Mouse (Mus musculus): ENCODE data around the gene Cgnl1. TPM values are rescaled to one million over a fixed set of nuclear protein-coding genes. Genes with fewer than 3 reads are reported as not detected.
A peak's percentile ranks its signal among the peaks of the same experiment; 100 is the strongest.

Cgnl1 gene
- total and polyA plus RNA-seq, 2 experiments, result 16.3 to 25.0 TPM

DNA sequence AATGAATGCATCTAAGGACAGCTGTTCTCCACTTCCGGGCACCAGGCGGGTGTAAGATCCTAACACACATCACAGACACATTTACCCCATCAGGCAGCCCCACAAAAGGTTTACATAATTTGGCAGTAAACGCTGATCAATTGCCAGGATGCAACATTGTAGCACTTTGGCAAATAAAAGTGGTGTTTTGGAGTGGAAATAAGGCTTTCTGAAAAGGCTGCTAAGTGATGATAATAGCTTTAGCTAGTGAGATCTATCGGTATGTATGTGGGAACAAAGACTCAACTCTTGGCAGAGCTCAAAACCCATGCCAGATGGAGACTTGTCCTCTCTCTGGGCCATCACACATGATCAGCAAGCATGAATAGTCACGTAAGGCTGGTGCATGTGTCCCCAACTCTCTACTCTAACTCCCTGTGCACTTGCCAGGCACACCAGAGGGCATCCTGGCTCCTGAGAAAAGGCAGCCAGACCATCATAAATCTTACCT lies 42.5 kb downstream of the Cgnl1 start:
- Histone ChIP-seq H3K9ac (ENCODE audit: low read depth, low read length) (no peak overlapping the region), H3K36me3 (ENCODE audit: control insufficient read depth, insufficient read depth, low read length) (peaks cover 6% of the 10 kb centered on the region; the same call in 1 of the 2 replicates), H3K4me3 (ENCODE audit: insufficient read depth, low read depth, low read length) (no peak overlapping the region), H3K27me3 (ENCODE audit: control insufficient read depth, insufficient read depth, low read length) (no peaks in the 10 kb centered on the region), H3K79me2 (ENCODE audit: control insufficient read depth, insufficient read depth, low read length) (peaks cover 36% of the 10 kb centered on the region), H3K4me1 (ENCODE audit: control insufficient read depth, insufficient read depth, low read length) (peaks cover 24% of the 10 kb centered on the region), H3K27ac (replicated peaks; ENCODE audit: insufficient read depth, low read depth, low read length) (no peak overlapping the region)
- no peak for TF ChIP-seq POLR2A (IDR thresholded peaks at IDR 0.05; ENCODE audit: extremely low read depth, insufficient read depth, low read length)
- no peak for TF ChIP-seq CTCF (IDR thresholded peaks at IDR 0.05; ENCODE audit: low read depth, low read length)
- peak; percentile 51 for DNase-seq (ENCODE audit: extremely low read depth, low read depth, low spot score)
- 46% methylated on average over 5 of the region's 5 CpGs for WGBS

DNA sequence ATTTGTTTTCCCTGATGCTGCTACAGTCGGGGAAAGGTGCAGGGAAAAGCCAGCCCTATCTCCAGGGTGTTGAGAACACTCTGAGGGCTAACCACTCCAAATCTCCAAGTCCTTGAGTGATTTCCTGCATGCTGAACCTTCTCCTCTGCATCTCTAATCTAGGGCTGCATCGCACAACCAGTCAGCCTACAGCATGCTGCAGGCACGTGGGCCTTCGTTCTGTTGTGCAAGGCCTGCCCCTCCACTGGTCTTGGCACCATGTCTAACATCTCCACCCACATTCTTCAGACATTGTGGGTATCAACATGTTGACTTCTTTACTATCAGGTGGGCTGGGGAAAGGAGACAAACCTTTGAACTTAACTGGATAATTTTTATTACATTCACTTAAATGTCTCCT lies 44.2 kb downstream of the Cgnl1 start:
- no peaks in the 10 kb centered on the region for H3K27me3 ChIP-seq (ENCODE audit: control insufficient read depth, insufficient read depth, low read length)
- DNase-seq (ENCODE audit: extremely low read depth, low read depth, low spot score), result peak; percentile 61
- H3K27ac ChIP-seq (replicated peaks; ENCODE audit: insufficient read depth, low read depth, low read length), result peak overlapping the region; percentile 86
- 35% methylated on average over 4 of the region's 4 CpGs for WGBS
- no peak overlapping the region for H3K4me3 ChIP-seq (ENCODE audit: insufficient read depth, low read depth, low read length)
- no peak overlapping the region for H3K9ac ChIP-seq (ENCODE audit: low read depth, low read length)
- TF ChIP-seq POLR2A (IDR thresholded peaks at IDR 0.05; ENCODE audit: extremely low read depth, insufficient read depth, low read length), result no peak
- TF ChIP-seq CTCF (IDR thresholded peaks at IDR 0.05; ENCODE audit: low read depth, low read length), result no peak
- peaks cover 19% of the 10 kb centered on the region for H3K4me1 ChIP-seq (ENCODE audit: control insufficient read depth, insufficient read depth, low read length)
- H3K79me2 ChIP-seq (ENCODE audit: control insufficient read depth, insufficient read depth, low read length), result peaks cover 32% of the 10 kb centered on the region; the same call in 1 of the 2 replicates
- H3K36me3 ChIP-seq (ENCODE audit: control insufficient read depth, insufficient read depth, low read length), result peaks cover 8% of the 10 kb centered on the region; the same call in 1 of the 2 replicates

DNA sequence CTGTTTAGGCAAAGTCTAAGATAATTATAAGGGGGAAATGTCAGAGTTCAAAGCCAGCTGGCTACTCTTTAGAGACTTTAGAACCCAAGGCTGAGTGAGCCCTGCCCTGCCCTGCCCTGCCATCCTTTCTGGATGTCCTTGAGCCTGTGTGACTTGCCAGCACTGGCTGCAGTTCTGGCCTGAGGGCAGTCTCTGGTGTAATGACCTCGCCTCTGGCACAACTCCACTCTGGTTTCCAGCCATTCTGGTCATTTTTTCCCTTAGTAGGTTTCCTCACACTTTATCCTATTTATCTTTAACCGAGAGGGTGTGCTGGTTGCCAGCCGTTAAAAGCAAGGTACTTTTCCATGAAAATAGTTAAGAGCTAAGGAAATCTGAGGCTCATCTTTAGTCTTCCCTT lies 45.3 kb downstream of the Cgnl1 start:
- Histone ChIP-seq H3K27me3 (ENCODE audit: control insufficient read depth, insufficient read depth, low read length) (no peaks in the 10 kb centered on the region), H3K79me2 (ENCODE audit: control insufficient read depth, insufficient read depth, low read length) (peaks cover 24% of the 10 kb centered on the region; the same call in 1 of the 2 replicates), H3K4me3 (ENCODE audit: insufficient read depth, low read depth, low read length) (no peak overlapping the region), H3K36me3 (ENCODE audit: control insufficient read depth, insufficient read depth, low read length) (peaks cover 12% of the 10 kb centered on the region; the same call in 1 of the 2 replicates), H3K27ac (replicated peaks; ENCODE audit: insufficient read depth, low read depth, low read length) (peak overlapping the region; percentile 86), H3K9ac (ENCODE audit: low read depth, low read length) (no peak overlapping the region), H3K4me1 (ENCODE audit: control insufficient read depth, insufficient read depth, low read length) (peaks cover 16% of the 10 kb centered on the region)
- 18% methylated on average over 3 of the region's 3 CpGs for WGBS
- TF ChIP-seq POLR2A (IDR thresholded peaks at IDR 0.05; ENCODE audit: extremely low read depth, insufficient read depth, low read length) (no peak), CTCF (IDR thresholded peaks at IDR 0.05; ENCODE audit: low read depth, low read length) (no peak)
- peak; percentile 98 for DNase-seq (ENCODE audit: extremely low read depth, low read depth, low spot score)

DNA sequence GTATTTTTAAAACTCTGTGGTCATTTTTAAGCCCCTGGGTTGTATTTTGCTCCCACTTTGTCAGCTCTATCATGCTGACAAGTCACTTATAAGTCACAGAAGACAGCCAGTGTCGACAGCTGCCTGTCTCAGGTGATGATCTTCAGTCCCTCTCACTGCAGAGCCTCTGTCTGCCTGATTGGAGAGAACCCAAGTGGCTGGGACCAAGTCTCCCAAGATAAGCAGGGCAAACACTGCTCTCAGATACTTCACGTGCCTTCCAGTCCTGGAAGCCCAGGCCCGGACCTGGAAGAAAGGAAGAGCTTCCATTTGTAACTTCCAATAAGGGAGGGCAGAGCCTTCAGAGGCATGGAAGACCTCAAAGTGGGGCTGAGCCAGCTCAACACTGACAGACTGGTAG lies 49.0 kb downstream of the Cgnl1 start:
- no peak for TF ChIP-seq POLR2A (IDR thresholded peaks at IDR 0.05; ENCODE audit: extremely low read depth, insufficient read depth, low read length)
- no peak for TF ChIP-seq CTCF (IDR thresholded peaks at IDR 0.05; ENCODE audit: low read depth, low read length)
- no peaks in the 10 kb centered on the region for H3K27me3 ChIP-seq (ENCODE audit: control insufficient read depth, insufficient read depth, low read length)
- H3K36me3 ChIP-seq (ENCODE audit: control insufficient read depth, insufficient read depth, low read length), result peaks cover 21% of the 10 kb centered on the region; the same call in 1 of the 2 replicates
- no peak for DNase-seq (ENCODE audit: extremely low read depth, low read depth, low spot score)
- 44% methylated on average over 3 of the region's 3 CpGs for WGBS
- peaks cover 13% of the 10 kb centered on the region for H3K4me1 ChIP-seq (ENCODE audit: control insufficient read depth, insufficient read depth, low read length)
- H3K9ac ChIP-seq (ENCODE audit: low read depth, low read length), result no peak overlapping the region
- peaks cover 4% of the 10 kb centered on the region; the same call in 1 of the 2 replicates for H3K79me2 ChIP-seq (ENCODE audit: control insufficient read depth, insufficient read depth, low read length)
- no peak overlapping the region for H3K27ac ChIP-seq (replicated peaks; ENCODE audit: insufficient read depth, low read depth, low read length)
- no peak overlapping the region for H3K4me3 ChIP-seq (ENCODE audit: insufficient read depth, low read depth, low read length)

DNA sequence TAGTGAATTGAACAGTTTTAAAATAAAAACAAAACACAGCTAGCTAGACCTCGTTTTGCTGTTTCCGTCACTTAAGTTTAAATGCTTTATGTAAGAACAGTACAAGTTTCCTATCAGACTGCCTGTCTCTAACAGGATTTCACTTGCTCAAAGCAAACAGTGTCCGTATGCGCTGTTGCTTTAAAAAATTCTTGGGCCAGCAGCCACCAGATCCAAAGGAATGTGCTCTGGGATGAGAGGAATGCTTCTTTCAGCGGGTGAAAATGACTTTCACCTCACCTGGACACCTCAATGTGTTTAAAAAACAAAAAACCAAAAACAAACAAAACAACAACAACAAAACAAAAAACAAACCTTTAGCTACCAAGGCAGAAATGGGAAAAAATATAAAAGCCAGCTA lies 54.4 kb downstream of the Cgnl1 start:
- Histone ChIP-seq H3K4me1 (ENCODE audit: control insufficient read depth, insufficient read depth, low read length) (no peaks in the 10 kb centered on the region), H3K4me3 (ENCODE audit: insufficient read depth, low read depth, low read length) (no peak overlapping the region), H3K27me3 (ENCODE audit: control insufficient read depth, insufficient read depth, low read length) (no peaks in the 10 kb centered on the region), H3K79me2 (ENCODE audit: control insufficient read depth, insufficient read depth, low read length) (no peaks in the 10 kb centered on the region; the same call in 1 of the 2 replicates), H3K27ac (replicated peaks; ENCODE audit: insufficient read depth, low read depth, low read length) (no peak overlapping the region), H3K9ac (ENCODE audit: low read depth, low read length) (no peak overlapping the region), H3K36me3 (ENCODE audit: control insufficient read depth, insufficient read depth, low read length) (peaks cover 28% of the 10 kb centered on the region; the same call in 1 of the 2 replicates)
- TF ChIP-seq POLR2A (IDR thresholded peaks at IDR 0.05; ENCODE audit: extremely low read depth, insufficient read depth, low read length) (no peak), CTCF (IDR thresholded peaks at IDR 0.05; ENCODE audit: low read depth, low read length) (no peak)
- no peak for DNase-seq (ENCODE audit: extremely low read depth, low read depth, low spot score)
- 63% methylated on average over 5 of the region's 5 CpGs for WGBS

DNA sequence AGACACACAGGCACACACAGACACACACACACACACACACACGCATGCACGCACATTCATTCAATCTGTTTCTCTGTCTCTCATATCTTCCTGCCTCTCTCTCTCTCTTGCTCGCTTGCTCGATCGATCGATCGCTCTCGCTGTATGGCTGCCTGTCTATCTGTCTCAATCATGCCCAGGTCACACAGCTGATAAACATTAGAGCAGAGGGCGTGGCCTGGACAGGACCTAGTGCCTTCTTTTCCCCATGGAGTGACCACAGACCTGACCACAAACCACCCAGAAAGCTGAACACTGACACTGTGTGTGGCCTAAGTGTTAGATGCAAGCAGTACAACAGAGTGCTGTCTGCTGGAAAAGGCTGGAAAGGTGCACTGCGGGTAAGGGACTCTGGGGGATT lies 60.6 kb downstream of the Cgnl1 start:
- Histone ChIP-seq H3K79me2 (ENCODE audit: control insufficient read depth, insufficient read depth, low read length) (peaks cover 8% of the 10 kb centered on the region; the same call in 1 of the 2 replicates), H3K27ac (replicated peaks; ENCODE audit: insufficient read depth, low read depth, low read length) (peak overlapping the region; percentile 28; the same call in 1 of the 2 replicates), H3K27me3 (ENCODE audit: control insufficient read depth, insufficient read depth, low read length) (no peaks in the 10 kb centered on the region), H3K4me3 (ENCODE audit: insufficient read depth, low read depth, low read length) (no peak overlapping the region), H3K4me1 (ENCODE audit: control insufficient read depth, insufficient read depth, low read length) (peaks cover 8% of the 10 kb centered on the region; the same call in 1 of the 2 replicates), H3K36me3 (ENCODE audit: control insufficient read depth, insufficient read depth, low read length) (peaks cover 13% of the 10 kb centered on the region; the same call in 1 of the 2 replicates), H3K9ac (ENCODE audit: low read depth, low read length) (no peak overlapping the region)
- no peak for TF ChIP-seq CTCF (IDR thresholded peaks at IDR 0.05; ENCODE audit: low read depth, low read length)
- TF ChIP-seq POLR2A (IDR thresholded peaks at IDR 0.05; ENCODE audit: extremely low read depth, insufficient read depth, low read length), result no peak
- WGBS, result 31% methylated on average over 10 of the region's 10 CpGs
- DNase-seq (ENCODE audit: extremely low read depth, low read depth, low spot score), result peak; percentile 93
